Mouse (Mus musculus): ENCODE data around the gene Frmd5.
"Not testable (repeated sequence)": the region's sequence is repeated elsewhere in the genome, so short reads cannot be mapped to it uniquely, and the experiment has no call there.

The Frmd5 gene

DNA sequence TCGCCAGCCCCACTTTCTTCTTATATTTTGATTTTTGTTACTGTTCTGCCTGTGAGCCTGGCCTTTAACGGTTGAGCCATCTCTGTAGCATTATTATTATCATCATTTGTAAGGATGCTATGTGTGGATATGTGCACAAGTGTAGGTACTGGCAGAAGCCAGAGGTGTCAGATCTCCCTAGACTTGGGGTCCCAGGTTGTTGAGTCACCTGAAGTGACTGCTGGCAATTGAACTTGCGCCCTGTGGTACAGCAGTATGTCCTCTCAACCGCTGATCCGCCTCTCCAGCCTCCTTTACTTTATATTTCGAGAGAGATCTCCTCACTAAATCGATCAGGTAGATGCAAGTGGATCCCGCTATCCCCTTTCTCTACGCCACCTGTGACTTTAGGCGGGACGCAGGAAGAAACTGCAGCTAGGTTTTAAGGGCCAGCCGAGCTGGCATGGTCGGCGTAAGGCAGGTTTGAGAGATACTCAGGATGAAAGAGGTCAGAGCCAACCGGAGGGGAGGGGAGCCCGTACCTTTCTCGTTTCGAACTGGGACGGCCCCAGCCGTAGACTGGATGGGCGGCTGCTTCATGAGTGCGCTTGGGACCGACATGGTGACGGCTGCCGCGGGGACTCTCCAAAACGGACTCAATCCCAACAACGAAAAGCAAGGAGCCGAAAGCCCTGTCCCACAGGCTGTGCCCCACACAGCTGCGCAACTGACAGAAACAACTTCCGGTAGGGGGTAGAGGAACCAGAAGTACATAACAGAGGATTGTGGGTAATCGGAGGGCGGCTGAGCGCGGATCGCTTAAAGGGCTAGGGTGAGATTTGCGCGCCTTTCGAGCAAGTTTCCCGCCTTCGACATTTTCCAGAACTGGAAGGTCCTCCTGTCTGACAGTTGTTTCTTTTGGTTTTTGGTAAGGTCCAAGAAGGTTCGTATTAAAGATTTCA lies 300.7 kb downstream of the Frmd5 start, which contains the start of the genes Mfap1a and Wdr76:
Gene Mfap1a (minus strand): TSS at position 724 of the 941 bp plus-strand sequence.
Gene Wdr76 (plus strand): TSS at position 782 of the 941 bp plus-strand sequence.
- in situ Hi-C loops (cut with MboI, MseI), result loop anchor here (5.0 kb wide), 1 partner anchor 34 kb away; the partner anchor contains the start of gene Mfap1b

GRCm38 (mm10) chr2:121501550-121501949 lies 305.3 kb downstream of the Frmd5 start:
- in situ Hi-C loops (cut with MboI, MseI), result not testable (repeated sequence)
